Mouse (Mus musculus): ENCODE data around the gene Pipox. TPM values are rescaled to one million over a fixed set of nuclear protein-coding genes. Genes with fewer than 3 reads are reported as not detected.

The Pipox gene
- polyA plus RNA-seq, 1 experiment = 0.94 TPM

- no peaks in the 10 kb centered on the region for H3K27me3 ChIP-seq (ENCODE audit: control insufficient read depth, insufficient read depth, low read length)
- no peak for TF ChIP-seq POLR2A (IDR thresholded peaks at IDR 0.05; ENCODE audit: control insufficient read depth, low read depth, low read length)
- TF ChIP-seq CTCF (IDR thresholded peaks at IDR 0.05; ENCODE audit: control insufficient read depth, insufficient read depth, insufficient replicate concordance, low read depth, low read length) = no peak
- H3K27ac ChIP-seq (ENCODE audit: control insufficient read depth, insufficient read depth, low read depth, low read length) = no peak overlapping the region
- H3K4me3 ChIP-seq (ENCODE audit: control insufficient read depth, low read depth, low read length) = peak overlapping the region; percentile 17; the same call in 1 of the 2 replicates
- no peaks in the 10 kb centered on the region for H3K36me3 ChIP-seq (ENCODE audit: control insufficient read depth, insufficient read depth, low read length)
- H3K4me1 ChIP-seq (ENCODE audit: control insufficient read depth, insufficient read depth, low read length) = peaks cover 13% of the 10 kb centered on the region
Measured at GRCm38 (mm10) chr11:77876760-77877148, 17.1 kb downstream of the Pipox start.

DNA sequence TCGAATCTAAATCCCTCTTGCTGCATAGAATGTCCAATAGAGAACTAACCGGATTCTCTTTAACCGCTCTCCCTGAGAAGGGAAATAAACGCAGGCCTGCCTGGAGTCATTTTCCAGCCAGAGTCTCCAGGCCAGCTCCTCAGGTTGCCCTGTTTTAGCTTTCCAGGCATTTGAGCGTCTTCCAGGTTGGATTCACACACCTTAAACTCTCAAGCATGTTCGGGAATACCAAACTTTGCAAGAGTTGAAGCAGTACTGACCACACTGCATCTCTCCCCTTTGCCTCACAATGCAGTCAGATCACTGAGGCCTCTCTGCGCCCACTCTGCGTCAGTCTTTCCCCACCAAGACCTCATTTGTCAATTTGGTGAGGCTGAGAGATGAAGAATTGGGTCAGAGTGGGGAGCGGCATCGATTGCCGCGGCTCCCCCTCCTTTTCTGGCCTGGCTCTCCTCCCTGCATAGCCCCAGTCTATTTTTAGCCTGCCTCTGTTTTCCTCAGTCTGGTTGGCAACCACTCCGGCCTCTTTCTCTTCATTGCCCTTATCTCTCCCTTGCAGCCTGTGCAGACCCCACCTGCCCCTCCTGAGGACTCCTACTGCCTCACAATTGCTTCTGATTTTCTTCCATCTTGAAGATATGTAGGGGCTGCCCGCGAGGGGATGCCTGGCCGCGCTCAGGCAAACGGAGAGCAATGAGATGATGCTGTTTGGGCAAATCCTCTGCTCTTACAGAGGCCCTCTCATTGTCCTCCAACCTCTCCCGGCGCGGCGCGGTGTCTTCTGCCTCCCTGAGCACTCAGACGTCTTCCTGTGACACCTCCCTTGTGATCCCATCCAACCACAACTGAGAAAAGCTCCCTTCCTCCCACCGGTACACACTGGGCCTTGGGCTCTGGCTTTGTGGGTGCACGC lies 17.8 kb downstream of the Pipox start:
- Histone ChIP-seq H3K27ac (ENCODE audit: control insufficient read depth, insufficient read depth, low read depth, low read length) (no peak overlapping the region), H3K4me3 (ENCODE audit: control insufficient read depth, low read depth, low read length) (peak overlapping the region; percentile 17; the same call in 1 of the 2 replicates), H3K36me3 (ENCODE audit: control insufficient read depth, insufficient read depth, low read length) (no peaks in the 10 kb centered on the region), H3K27me3 (ENCODE audit: control insufficient read depth, insufficient read depth, low read length) (no peaks in the 10 kb centered on the region), H3K4me1 (ENCODE audit: control insufficient read depth, insufficient read depth, low read length) (peaks cover 13% of the 10 kb centered on the region)
- TF ChIP-seq CTCF (IDR thresholded peaks at IDR 0.05; ENCODE audit: control insufficient read depth, insufficient read depth, insufficient replicate concordance, low read depth, low read length) = no peak
- no peak for TF ChIP-seq POLR2A (IDR thresholded peaks at IDR 0.05; ENCODE audit: control insufficient read depth, low read depth, low read length)

DNA sequence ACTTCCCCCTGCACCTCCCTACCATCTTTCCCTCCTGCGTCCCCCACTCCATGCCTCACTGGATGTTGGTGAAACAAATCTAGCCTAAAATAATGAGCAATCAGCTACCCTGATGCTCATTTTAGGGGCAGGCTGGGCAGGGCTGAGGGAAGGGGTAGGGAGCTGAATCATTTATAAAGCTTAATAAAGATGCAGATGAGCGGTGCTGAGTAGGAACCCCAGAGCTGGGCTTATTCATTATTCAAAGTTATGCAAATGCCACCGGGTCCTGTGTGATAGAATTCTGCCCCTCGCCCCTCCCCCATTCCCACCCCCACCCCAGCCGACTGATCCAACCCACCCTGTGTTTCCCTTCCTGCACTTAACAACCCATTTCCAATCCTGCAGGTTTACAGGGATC lies 18.6 kb downstream of the Pipox start:
- Histone ChIP-seq H3K27ac (ENCODE audit: control insufficient read depth, insufficient read depth, low read depth, low read length) (no peak overlapping the region), H3K4me1 (ENCODE audit: control insufficient read depth, insufficient read depth, low read length) (peaks cover 13% of the 10 kb centered on the region), H3K36me3 (ENCODE audit: control insufficient read depth, insufficient read depth, low read length) (no peaks in the 10 kb centered on the region), H3K4me3 (ENCODE audit: control insufficient read depth, low read depth, low read length) (no peak overlapping the region), H3K27me3 (ENCODE audit: control insufficient read depth, insufficient read depth, low read length) (no peaks in the 10 kb centered on the region)
- TF ChIP-seq POLR2A (IDR thresholded peaks at IDR 0.05; ENCODE audit: control insufficient read depth, low read depth, low read length) = no peak
- TF ChIP-seq CTCF (IDR thresholded peaks at IDR 0.05; ENCODE audit: control insufficient read depth, insufficient read depth, insufficient replicate concordance, low read depth, low read length) = no peak

DNA sequence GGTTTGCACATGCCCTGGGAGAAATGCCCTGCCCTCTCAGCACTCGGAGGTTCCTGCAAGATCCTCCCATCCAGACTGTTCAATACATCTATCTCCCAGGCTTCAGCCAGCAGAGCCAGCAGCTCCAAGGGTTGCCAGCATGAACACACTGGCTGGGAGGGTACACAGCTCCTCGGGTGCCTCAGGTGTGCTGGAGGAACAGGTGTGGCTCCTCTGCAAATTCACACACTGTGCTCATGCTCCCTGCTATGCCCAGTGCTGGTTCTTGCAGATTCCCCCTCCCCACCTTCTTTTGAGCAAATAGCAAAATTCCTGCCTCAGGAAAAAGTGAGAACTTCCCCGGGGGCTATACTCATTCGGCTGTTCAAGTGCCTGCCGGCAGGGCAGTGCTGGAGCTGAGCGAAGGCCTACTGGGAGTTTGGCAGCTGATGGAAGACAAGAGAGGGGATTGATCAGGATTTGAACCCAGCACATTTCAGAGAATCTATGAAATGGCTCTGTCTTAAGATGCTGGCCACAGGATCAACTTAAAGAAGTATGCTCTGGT lies 19.1 kb downstream of the Pipox start:
- TF ChIP-seq POLR2A (IDR thresholded peaks at IDR 0.05; ENCODE audit: control insufficient read depth, low read depth, low read length) (no peak), CTCF (IDR thresholded peaks at IDR 0.05; ENCODE audit: control insufficient read depth, insufficient read depth, insufficient replicate concordance, low read depth, low read length) (no peak)
- no peak overlapping the region for H3K27ac ChIP-seq (ENCODE audit: control insufficient read depth, insufficient read depth, low read depth, low read length)
- no peak overlapping the region for H3K4me3 ChIP-seq (ENCODE audit: control insufficient read depth, low read depth, low read length)
- H3K27me3 ChIP-seq (ENCODE audit: control insufficient read depth, insufficient read depth, low read length) = no peaks in the 10 kb centered on the region
- peaks cover 13% of the 10 kb centered on the region for H3K4me1 ChIP-seq (ENCODE audit: control insufficient read depth, insufficient read depth, low read length)
- no peaks in the 10 kb centered on the region for H3K36me3 ChIP-seq (ENCODE audit: control insufficient read depth, insufficient read depth, low read length)

GRCm38 (mm10) chr11:77873116-77873515 lies 20.8 kb downstream of the Pipox start:
- no peaks in the 10 kb centered on the region for H3K36me3 ChIP-seq (ENCODE audit: control insufficient read depth, insufficient read depth, low read length)
- H3K27me3 ChIP-seq (ENCODE audit: control insufficient read depth, insufficient read depth, low read length) = no peaks in the 10 kb centered on the region
- no peak overlapping the region for H3K27ac ChIP-seq (ENCODE audit: control insufficient read depth, insufficient read depth, low read depth, low read length)
- peaks cover 13% of the 10 kb centered on the region for H3K4me1 ChIP-seq (ENCODE audit: control insufficient read depth, insufficient read depth, low read length)
- no peak overlapping the region for H3K4me3 ChIP-seq (ENCODE audit: control insufficient read depth, low read depth, low read length)
- TF ChIP-seq POLR2A (IDR thresholded peaks at IDR 0.05; ENCODE audit: control insufficient read depth, low read depth, low read length) = no peak
- no peak for TF ChIP-seq CTCF (IDR thresholded peaks at IDR 0.05; ENCODE audit: control insufficient read depth, insufficient read depth, insufficient replicate concordance, low read depth, low read length)

DNA sequence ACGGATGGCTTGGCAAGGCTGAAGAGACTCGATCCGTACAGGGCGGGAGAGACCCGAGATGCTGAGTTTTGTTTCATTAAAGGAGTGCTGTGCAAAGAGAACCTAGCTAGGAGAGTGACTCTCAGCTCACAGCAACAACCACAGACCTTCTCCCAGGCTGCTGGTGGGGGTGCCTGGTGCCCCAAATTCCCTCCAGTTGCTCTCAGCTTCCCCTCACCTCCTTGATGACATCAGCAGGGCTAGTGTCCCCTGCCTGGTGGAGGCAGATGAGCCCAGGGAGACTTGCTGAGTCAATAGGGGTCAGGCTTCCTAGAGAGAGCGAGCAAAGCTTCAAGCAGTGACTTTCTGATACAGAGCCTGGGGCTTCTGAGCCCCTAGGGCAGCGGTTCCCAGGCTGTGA lies 21.2 kb downstream of the Pipox start:
- TF ChIP-seq POLR2A (IDR thresholded peaks at IDR 0.05; ENCODE audit: control insufficient read depth, low read depth, low read length) (no peak), CTCF (IDR thresholded peaks at IDR 0.05; ENCODE audit: control insufficient read depth, insufficient read depth, insufficient replicate concordance, low read depth, low read length) (no peak)
- no peak overlapping the region for H3K27ac ChIP-seq (ENCODE audit: control insufficient read depth, insufficient read depth, low read depth, low read length)
- H3K27me3 ChIP-seq (ENCODE audit: control insufficient read depth, insufficient read depth, low read length) = no peaks in the 10 kb centered on the region
- H3K36me3 ChIP-seq (ENCODE audit: control insufficient read depth, insufficient read depth, low read length) = no peaks in the 10 kb centered on the region
- H3K4me3 ChIP-seq (ENCODE audit: control insufficient read depth, low read depth, low read length) = no peak overlapping the region
- H3K4me1 ChIP-seq (ENCODE audit: control insufficient read depth, insufficient read depth, low read length) = peaks cover 13% of the 10 kb centered on the region

DNA sequence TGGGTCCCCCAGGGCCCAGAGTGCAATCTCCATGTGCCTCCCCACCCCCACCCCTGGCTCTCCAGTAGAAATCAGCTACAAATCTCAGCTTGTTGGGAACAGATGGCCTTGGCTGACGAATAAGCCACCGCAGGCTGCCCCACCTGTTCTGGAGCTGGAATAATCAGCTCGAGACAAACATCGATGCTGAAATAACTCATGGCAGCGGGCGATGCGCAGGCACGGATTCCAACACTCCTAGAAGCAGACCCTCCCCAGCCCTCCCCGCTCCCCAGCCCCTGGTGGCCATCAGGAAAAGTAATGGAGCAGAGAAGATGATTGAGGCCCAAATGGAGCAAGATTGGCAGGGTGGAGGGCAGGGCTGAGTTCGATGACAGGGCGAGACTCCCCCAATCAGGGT lies 21.7 kb downstream of the Pipox start:
- no peaks in the 10 kb centered on the region for H3K27me3 ChIP-seq (ENCODE audit: control insufficient read depth, insufficient read depth, low read length)
- no peaks in the 10 kb centered on the region for H3K36me3 ChIP-seq (ENCODE audit: control insufficient read depth, insufficient read depth, low read length)
- H3K4me1 ChIP-seq (ENCODE audit: control insufficient read depth, insufficient read depth, low read length) = peaks cover 13% of the 10 kb centered on the region
- no peak overlapping the region for H3K4me3 ChIP-seq (ENCODE audit: control insufficient read depth, low read depth, low read length)
- TF ChIP-seq POLR2A (IDR thresholded peaks at IDR 0.05; ENCODE audit: control insufficient read depth, low read depth, low read length) (no peak), CTCF (IDR thresholded peaks at IDR 0.05; ENCODE audit: control insufficient read depth, insufficient read depth, insufficient replicate concordance, low read depth, low read length) (no peak)
- no peak overlapping the region for H3K27ac ChIP-seq (ENCODE audit: control insufficient read depth, insufficient read depth, low read depth, low read length)
